ENCODE assay signal across 8 mouse cellular contexts in genomic region chr13:38037044-38037687, GRCm38 (mm10). TPM values are rescaled to one million over a fixed set of nuclear protein-coding genes. Genes with fewer than 3 reads are reported as not detected.
DNase-seq lines count a peak whose midpoint lies in the region; ATAC-seq lines count a peak whose summit lies in the region.

Cage1 (minus strand) TSS chr13:38037069.

- peaks cover 23% of the 10 kb centered on the region for H3K4me1 ChIP-seq in hindbrain, embryonic 15.5 days (replicated peaks)

- H3K4me2 ChIP-seq in hindbrain, embryonic 15.5 days: peak within 1 kb of the TSS; percentile 80

- peaks cover 19% of the 10 kb centered on the region for H3K36me3 ChIP-seq in hindbrain, embryonic 15.5 days

- peak; percentile 97 for ATAC-seq in hindbrain, embryonic 15.5 days (ENCODE audit: low FRiP score, low read depth)

- H3K27me3 ChIP-seq in hindbrain, embryonic 15.5 days: no peaks in the 10 kb centered on the region

- peak within 1 kb of the TSS; percentile 84 for H3K27ac ChIP-seq in hindbrain, embryonic 15.5 days (replicated peaks)

- WGBS in hindbrain, embryonic 15.5 days: under 1% methylated on average over 47 of the region's 47 CpGs

- peak within 1 kb of the TSS; percentile 74 for H3K9ac ChIP-seq in hindbrain, embryonic 15.5 days

- peak; percentile 98 for DNase-seq in T-cell, adult 2 months (ENCODE audit: low spot score)
- peak; percentile 97 to 99 for DNase-seq in cerebellum, postnatal 36 days
- peak; percentile 97 to 98 for DNase-seq in frontal cortex, postnatal 36 days (ENCODE audit: low spot score in 2 of 2)
- DNase-seq in left cerebral cortex, adult 11 months (ENCODE audit: low spot score): peak; percentile 94
- peak; percentile 98 for DNase-seq in lung, postnatal 4 days
- DNase-seq in retina, postnatal 7 days (ENCODE audit: low read depth, low spot score): peak; percentile 99
- peak; percentile 96 for DNase-seq in urinary bladder, adult 2 months (ENCODE audit: low spot score)

- H3K4me3 ChIP-seq in hindbrain, embryonic 15.5 days: peak within 1 kb of the TSS; percentile 59

- no peaks in the 10 kb centered on the region for H3K9me3 ChIP-seq in hindbrain, embryonic 15.5 days

RNA-seq across cellular contexts. Expression of gene Cage1, which starts in this region (rescaled TPM):
- polyA plus RNA-seq in hindbrain, embryonic 15.5 days (2015; fragmentation: Nextera tagmentation; extraction: Ambion mirVana): 2.2 and 3.1 TPM in 2 replicates
- 1.1 and 1.3 TPM in 2 replicates for polyA plus RNA-seq in urinary bladder, adult 2 months (2012; rRNA removed)

Comparison
In these comparisons a context has a peak if more than half of its experiments do, and no peak if none do; other contexts are left out.
1. Peak in every context shown above with its lines: DNase-seq, ATAC-seq, H3K4me3 ChIP-seq and H3K27ac ChIP-seq.